Mouse (Mus musculus) limb, embryonic 14.5 days (tissue): ENCODE measurements around the gene Tcf7l2. TPM values are rescaled to one million over a fixed set of nuclear protein-coding genes. Genes with fewer than 3 reads are reported as not detected.

ENCODE experiments used
- ATAC-seq: fragments of 200-750 bp; cut with Nextera tagmentation; 2 replicates; pipeline ENCODE4 v1.8.0; 2017; ENCODE audit warnings: low read depth, moderate number of reproducible peaks, moderate TSS enrichment; ENCODE audit not compliant: low FRiP score
- DNase-seq: peaks from one replicate; pipeline ENCODE4 v3.0.0-alpha.2; 2015; ENCODE audit warnings: low spot score
- H3K27ac ChIP-seq: fragments of 300-500 bp; sonication (generic); replicated peaks from 2 replicates; pipeline ENCODE4 v1.5.1; 2014; ENCODE audit warnings: low read depth, mild to moderate bottlenecking, low read length, moderate library complexity, mixed read lengths
- H3K27me3 ChIP-seq: fragments of 300-500 bp; sonication (generic); 2 replicates; pipeline ENCODE4 v1.6.1; 2014; ENCODE audit warnings: low read length, mixed read lengths; ENCODE audit not compliant: control insufficient read depth, insufficient read depth
- H3K36me3 ChIP-seq: fragments of 300-500 bp; sonication (generic); 2 replicates; pipeline ENCODE4 v1.6.1; 2014; ENCODE audit warnings: mild to moderate bottlenecking, low read length, moderate library complexity, mixed read lengths; ENCODE audit not compliant: control insufficient read depth, insufficient read depth
- H3K4me1 ChIP-seq: fragments of 300-500 bp; sonication (generic); 2 replicates; pipeline ENCODE4 v1.6.1; 2014; ENCODE audit warnings: antibody characterized with exemption, low read length, mixed read lengths; ENCODE audit not compliant: control insufficient read depth, insufficient read depth
- H3K4me2 ChIP-seq: fragments of 300-500 bp; sonication (generic); replicated peaks from 2 replicates; pipeline ENCODE4 v1.6.1; 2014; ENCODE audit warnings: low read depth, mild to moderate bottlenecking, low read length, moderate library complexity; ENCODE audit not compliant: severe bottlenecking
- H3K4me3 ChIP-seq: fragments of 300-500 bp; sonication (generic); replicated peaks from 2 replicates; pipeline ENCODE4 v1.5.1; 2014; ENCODE audit warnings: low read length
- H3K9ac ChIP-seq: fragments of 300-500 bp; sonication (generic); 2 replicates; pipeline ENCODE4 v1.6.1; 2014; ENCODE audit warnings: mild to moderate bottlenecking, low read depth, low read length, moderate library complexity; ENCODE audit not compliant: severe bottlenecking
- H3K9me3 ChIP-seq: fragments of 300-500 bp; sonication (generic); 2 replicates; pipeline ENCODE4 v1.6.1; 2016; ENCODE audit warnings: low read length; ENCODE audit not compliant: control insufficient read depth
- POLR2A ChIP-seq: fragments of 200-500 bp; IDR thresholded peaks from 2 replicates; pipeline ENCODE4 v1.8.0; 2012; ENCODE audit warnings: inconsistent platforms, mild to moderate bottlenecking, moderate library complexity, borderline replicate concordance; ENCODE audit not compliant: insufficient read depth, insufficient read length; ENCODE audit errors: extremely low read depth
- WGBS: fragments of 180-500 bp; shearing (Covaris S2); extraction: QIAGEN DNeasy Blood & Tissue Kit; methylation state at CpG from one replicate; pipeline ENCODE4 v1.1.7; 2014; 5-methylcytosine and 5-hydroxymethylcytosine counted together
- polyA plus RNA-seq, 2 experiments: library from polyadenylated mRNA; depleted of rRNA in 1 of 2; stranded (reverse) in 1 of 2; unstranded in 1 of 2; fragments of >200 nt; fragmentation: Nextera tagmentation in 1 of 2; extraction: Ambion mirVana in 1 of 2; gene quantifications; 2 replicates each; pipeline versions ENCODE4 v1.2.1 to v1.2.3; 2012 to 2014

Gene Tcf7l2
- polyA plus RNA-seq, 2 experiments, result 51.6 to 134 TPM

- WGBS, result 17% methylated on average over 20 of the region's 20 CpGs
- Histone ChIP-seq H3K4me2 (no peak overlapping the region; the same call in 1 of the 2 replicates), H3K9ac (peak overlapping the region; percentile 31), H3K36me3 (peaks cover 10% of the 10 kb centered on the region), H3K4me3 (no peak overlapping the region), H3K27me3 (no peaks in the 10 kb centered on the region), H3K9me3 (no peaks in the 10 kb centered on the region), H3K27ac (peak overlapping the region; percentile 52; the same call in 1 of the 2 replicates), H3K4me1 (peaks cover 23% of the 10 kb centered on the region)
- ATAC-seq, result peak; percentile 45; the same call in 1 of the 2 replicates
- DNase-seq, result no peak
- TF ChIP-seq POLR2A, result no peak
Observed at GRCm38 (mm10) chr19:55807194-55808053, 65.8 kb downstream of the Tcf7l2 start.

- no peak overlapping the region for H3K4me2 ChIP-seq
- no peak overlapping the region for H3K27ac ChIP-seq
- 78% methylated on average over 2 of the region's 2 CpGs for WGBS
- no peak overlapping the region for H3K4me3 ChIP-seq
- H3K36me3 ChIP-seq, result peaks cover 10% of the 10 kb centered on the region
- DNase-seq (no peak), ATAC-seq (no peak)
- TF ChIP-seq POLR2A, result no peak
- H3K9ac ChIP-seq, result no peak overlapping the region
- peaks cover 27% of the 10 kb centered on the region for H3K4me1 ChIP-seq
- H3K9me3 ChIP-seq, result no peaks in the 10 kb centered on the region
- no peaks in the 10 kb centered on the region for H3K27me3 ChIP-seq
Observed at GRCm38 (mm10) chr19:55808304-55808703, 66.7 kb downstream of the Tcf7l2 start.

GRCm38 (mm10) chr19:55809539-55809938 lies 67.9 kb downstream of the Tcf7l2 start:
- no peak for DNase-seq
- no peak overlapping the region for H3K27ac ChIP-seq

GRCm38 (mm10) chr19:55812236-55812635 lies 70.6 kb downstream of the Tcf7l2 start:
- no peak overlapping the region for H3K4me2 ChIP-seq
- H3K4me1 ChIP-seq, result peaks cover 53% of the 10 kb centered on the region
- H3K4me3 ChIP-seq, result no peak overlapping the region
- DNase-seq (no peak), ATAC-seq (no peak)
- H3K36me3 ChIP-seq, result 0 out of 2 replicates have a peak, but pooled peaks cover 4% of the 10 kb centered on the region
- H3K9me3 ChIP-seq, result no peaks in the 10 kb centered on the region
- H3K9ac ChIP-seq, result no peak overlapping the region
- no peak overlapping the region for H3K27ac ChIP-seq
- H3K27me3 ChIP-seq, result no peaks in the 10 kb centered on the region
- no peak for TF ChIP-seq POLR2A

More at GRCm38 (mm10) chr19:55809539-55809938, 67.9 kb downstream of the Tcf7l2 start:
- Histone ChIP-seq H3K27me3 (no peaks in the 10 kb centered on the region), H3K36me3 (peaks cover 10% of the 10 kb centered on the region), H3K4me2 (no peak overlapping the region), H3K9me3 (no peaks in the 10 kb centered on the region), H3K4me1 (peaks cover 39% of the 10 kb centered on the region), H3K9ac (no peak overlapping the region), H3K4me3 (no peak overlapping the region)
- ATAC-seq, result no peak
- no peak for TF ChIP-seq POLR2A
- WGBS, result 33% methylated on average over 4 of the region's 4 CpGs

- no peak overlapping the region for H3K9ac ChIP-seq
- H3K4me1 ChIP-seq, result peaks cover 45% of the 10 kb centered on the region
- no peak for TF ChIP-seq POLR2A
- no peaks in the 10 kb centered on the region for H3K9me3 ChIP-seq
- WGBS, result 16% methylated on average over 15 of the region's 15 CpGs
- ATAC-seq (peak; percentile 73), DNase-seq (peak; percentile 63)
- H3K27me3 ChIP-seq, result no peaks in the 10 kb centered on the region
- H3K27ac ChIP-seq, result peak overlapping the region; percentile 75
- H3K36me3 ChIP-seq, result peaks cover 20% of the 10 kb centered on the region
- no peak overlapping the region for H3K4me3 ChIP-seq
- H3K4me2 ChIP-seq, result peak overlapping the region; percentile 23; the same call in 1 of the 2 replicates
Observed at GRCm38 (mm10) chr19:55815010-55815790, 73.6 kb downstream of the Tcf7l2 start.
